Mouse (Mus musculus) E14TG2a.4 (cell line): Measurements from ENCODE around the gene Hist2h4.

Source experiments
- H3K27me3 ChIP-seq: 2 replicates; pipeline ENCODE4 v1.6.1; 2014; ENCODE audit warnings: low read length, control low read depth; ENCODE audit not compliant: insufficient read depth
- H3K36me3 ChIP-seq: 2 replicates; pipeline ENCODE4 v1.6.1; 2014; ENCODE audit warnings: low read length, control low read depth; ENCODE audit not compliant: insufficient read depth
- H3K4me1 ChIP-seq: replicated peaks from 2 replicates; pipeline ENCODE4 v1.6.1; 2014; ENCODE audit warnings: low read depth, low read length, control low read depth
- H3K4me3 ChIP-seq: replicated peaks from 2 replicates; pipeline ENCODE4 v1.5.1; 2014; ENCODE audit warnings: mild to moderate bottlenecking, low read length
- H3K9me3 ChIP-seq: 2 replicates; pipeline ENCODE4 v1.6.1; 2014; ENCODE audit warnings: low read length, control low read depth
- CTCF ChIP-seq: conservative IDR thresholded peaks from 2 replicates; pipeline ENCODE4 v1.5.1; 2014; ENCODE audit warnings: low read length
- NANOG ChIP-seq: IDR thresholded peaks from 2 replicates; pipeline ENCODE4 v1.6.1; 2014; ENCODE audit warnings: borderline replicate concordance, low read length, mixed read lengths
- POU5F1 ChIP-seq: IDR thresholded peaks from 2 replicates; pipeline ENCODE4 v1.6.1; 2014; ENCODE audit warnings: low read length, borderline replicate concordance

Gene Hist2h4

DNA sequence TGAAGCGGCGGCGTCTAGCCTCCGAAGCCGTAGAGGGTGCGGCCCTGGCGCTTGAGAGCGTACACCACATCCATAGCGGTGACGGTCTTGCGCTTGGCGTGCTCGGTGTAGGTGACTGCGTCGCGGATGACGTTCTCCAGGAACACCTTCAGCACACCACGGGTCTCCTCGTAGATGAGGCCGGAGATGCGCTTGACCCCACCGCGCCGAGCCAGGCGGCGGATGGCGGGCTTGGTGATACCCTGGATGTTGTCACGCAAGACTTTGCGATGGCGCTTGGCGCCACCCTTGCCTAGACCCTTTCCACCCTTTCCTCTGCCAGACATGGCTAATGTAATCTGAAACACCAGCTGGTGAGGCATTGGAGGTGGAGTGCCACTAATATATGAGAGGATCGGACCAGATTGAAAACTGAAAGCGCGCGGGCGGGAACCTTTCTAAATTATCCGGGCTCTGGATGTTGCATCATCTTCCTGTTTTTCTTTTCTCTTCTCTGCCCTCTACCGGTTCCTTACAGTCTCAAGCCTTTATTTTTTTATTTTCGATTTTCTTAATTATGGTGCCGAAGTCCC, at the start of gene Hist2h4:
Hist2h4 (minus strand) TSS at position 333 of the 572 bp plus-strand sequence.
- H3K4me3 ChIP-seq = peak within 1 kb of the TSS; percentile 79
- no peak for TF ChIP-seq NANOG
- TF ChIP-seq CTCF = peak; percentile 34
- no peaks in the 10 kb centered on the region for H3K36me3 ChIP-seq
- H3K27me3 ChIP-seq = no peaks in the 10 kb centered on the region
- H3K4me1 ChIP-seq = peaks cover 60% of the 10 kb centered on the region
- no peaks in the 10 kb centered on the region for H3K9me3 ChIP-seq

DNA sequence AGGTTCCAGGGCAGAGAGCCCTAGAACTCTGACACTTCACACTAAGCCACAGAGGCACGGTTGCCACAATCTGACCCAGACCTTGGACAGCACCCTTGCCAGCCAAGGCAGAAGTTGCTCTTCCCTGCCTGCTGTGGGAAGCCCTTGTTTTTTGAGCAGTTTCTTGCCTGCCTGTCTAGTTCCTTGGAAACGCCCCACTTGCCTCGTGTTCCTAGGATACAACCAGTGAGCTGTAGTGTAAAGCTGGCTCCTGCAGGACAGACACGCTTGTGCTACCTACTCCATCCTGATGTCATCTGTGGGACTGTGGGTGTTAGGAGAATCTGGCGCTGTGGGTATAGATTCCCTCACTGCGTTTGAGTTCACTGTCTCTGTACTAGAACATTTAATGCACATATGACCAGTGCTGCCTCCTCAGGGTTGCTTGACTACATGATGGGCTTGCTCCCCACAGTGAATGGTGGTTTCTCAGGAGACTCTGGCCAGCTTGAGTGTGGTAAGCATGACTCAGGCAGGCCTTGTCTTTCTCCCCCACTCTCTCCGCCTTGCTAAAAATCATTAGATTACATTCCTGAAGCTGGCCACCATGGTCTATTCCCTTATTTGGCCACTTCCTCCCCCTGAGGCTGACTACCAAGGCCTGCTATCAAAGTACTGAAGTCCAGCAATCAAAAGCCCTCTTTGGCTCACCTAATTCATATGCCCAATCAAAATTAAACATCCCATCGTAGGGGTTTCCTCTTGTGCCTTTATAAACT, 49.4 kb upstream of the Hist2h4 start:
- Histone ChIP-seq H3K27me3 (no peaks in the 10 kb centered on the region), H3K9me3 (peaks cover 41% of the 10 kb centered on the region), H3K4me3 (no peak overlapping the region), H3K4me1 (peaks cover 8% of the 10 kb centered on the region), H3K36me3 (no peaks in the 10 kb centered on the region)
- TF ChIP-seq NANOG (no peak), POU5F1 (no peak), CTCF (no peak)

DNA sequence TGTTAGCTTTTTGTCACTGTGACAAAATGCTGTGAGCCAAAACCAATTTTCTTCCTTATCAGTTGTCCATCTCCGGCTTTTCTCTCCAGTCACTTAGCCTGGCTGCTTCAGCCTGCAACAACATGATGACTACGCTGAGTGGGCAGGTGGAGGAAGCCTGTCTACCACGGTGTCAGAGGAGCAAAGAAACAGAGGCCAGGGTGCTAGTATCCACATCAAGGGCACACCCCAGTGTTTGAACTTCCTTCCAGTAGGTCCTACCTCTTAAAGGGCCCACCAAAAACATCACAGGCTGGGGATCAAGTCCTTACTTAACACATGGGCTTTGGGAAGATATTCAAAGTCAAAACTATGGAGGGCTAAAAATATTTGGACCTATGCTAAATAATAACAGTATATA, 46.3 kb upstream of the Hist2h4 start:
- TF ChIP-seq POU5F1 (no peak), NANOG (no peak)
- no peak overlapping the region for H3K4me3 ChIP-seq
- H3K36me3 ChIP-seq = no peaks in the 10 kb centered on the region
- peaks cover 14% of the 10 kb centered on the region for H3K9me3 ChIP-seq
- no peaks in the 10 kb centered on the region for H3K27me3 ChIP-seq
- H3K4me1 ChIP-seq = peaks cover 23% of the 10 kb centered on the region

DNA sequence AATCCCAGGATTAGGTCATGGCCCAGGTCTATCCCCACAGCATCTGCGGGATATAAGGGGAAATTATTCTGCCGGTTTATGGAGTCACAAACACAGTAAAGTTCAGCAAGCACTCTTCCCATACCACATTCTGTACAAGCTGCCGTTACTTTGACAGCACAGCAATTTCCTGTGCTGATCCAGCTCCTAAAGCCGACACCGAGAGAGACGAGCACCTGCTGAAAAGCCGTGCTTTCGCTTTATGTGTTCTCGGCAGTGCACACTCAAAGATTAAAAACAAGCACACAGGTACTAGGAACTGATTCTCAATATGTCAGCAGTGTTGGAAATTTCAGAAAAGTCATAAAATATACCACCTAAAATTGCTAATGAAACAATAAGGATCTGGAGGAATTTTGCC, 43.4 kb upstream of the Hist2h4 start:
- peaks cover 11% of the 10 kb centered on the region for H3K27me3 ChIP-seq
- H3K36me3 ChIP-seq = no peaks in the 10 kb centered on the region
- peaks cover 20% of the 10 kb centered on the region for H3K4me1 ChIP-seq
- no peaks in the 10 kb centered on the region for H3K9me3 ChIP-seq
- no peak for TF ChIP-seq NANOG
- TF ChIP-seq POU5F1 = no peak
- no peak for TF ChIP-seq CTCF
- H3K4me3 ChIP-seq = no peak overlapping the region

DNA sequence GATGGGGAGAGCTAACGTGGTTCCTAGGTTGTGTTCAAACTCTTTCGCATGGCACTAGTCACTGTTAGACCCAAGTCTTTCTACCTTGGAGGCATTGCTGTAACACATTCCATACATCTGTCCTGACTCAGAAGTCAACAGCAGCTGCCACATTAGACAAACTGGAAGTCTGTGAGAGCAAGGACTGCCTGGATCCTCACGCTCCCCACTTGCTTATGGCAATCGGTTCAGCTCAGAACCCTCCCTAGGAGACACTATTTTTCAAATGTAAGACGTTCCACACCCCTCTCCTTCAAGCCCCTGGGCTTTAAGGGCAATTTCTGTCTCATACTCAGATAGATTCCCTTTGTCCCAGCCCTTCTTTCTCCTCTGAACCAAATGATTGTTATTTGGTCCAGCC, 39.0 kb upstream of the Hist2h4 start:
- H3K36me3 ChIP-seq = no peaks in the 10 kb centered on the region
- 0 out of 2 replicates have a peak, but pooled peaks cover 5% of the 10 kb centered on the region for H3K9me3 ChIP-seq
- peaks cover 37% of the 10 kb centered on the region for H3K4me1 ChIP-seq
- peaks cover 26% of the 10 kb centered on the region for H3K27me3 ChIP-seq
- H3K4me3 ChIP-seq = no peak overlapping the region
- TF ChIP-seq NANOG (no peak), CTCF (no peak)

DNA sequence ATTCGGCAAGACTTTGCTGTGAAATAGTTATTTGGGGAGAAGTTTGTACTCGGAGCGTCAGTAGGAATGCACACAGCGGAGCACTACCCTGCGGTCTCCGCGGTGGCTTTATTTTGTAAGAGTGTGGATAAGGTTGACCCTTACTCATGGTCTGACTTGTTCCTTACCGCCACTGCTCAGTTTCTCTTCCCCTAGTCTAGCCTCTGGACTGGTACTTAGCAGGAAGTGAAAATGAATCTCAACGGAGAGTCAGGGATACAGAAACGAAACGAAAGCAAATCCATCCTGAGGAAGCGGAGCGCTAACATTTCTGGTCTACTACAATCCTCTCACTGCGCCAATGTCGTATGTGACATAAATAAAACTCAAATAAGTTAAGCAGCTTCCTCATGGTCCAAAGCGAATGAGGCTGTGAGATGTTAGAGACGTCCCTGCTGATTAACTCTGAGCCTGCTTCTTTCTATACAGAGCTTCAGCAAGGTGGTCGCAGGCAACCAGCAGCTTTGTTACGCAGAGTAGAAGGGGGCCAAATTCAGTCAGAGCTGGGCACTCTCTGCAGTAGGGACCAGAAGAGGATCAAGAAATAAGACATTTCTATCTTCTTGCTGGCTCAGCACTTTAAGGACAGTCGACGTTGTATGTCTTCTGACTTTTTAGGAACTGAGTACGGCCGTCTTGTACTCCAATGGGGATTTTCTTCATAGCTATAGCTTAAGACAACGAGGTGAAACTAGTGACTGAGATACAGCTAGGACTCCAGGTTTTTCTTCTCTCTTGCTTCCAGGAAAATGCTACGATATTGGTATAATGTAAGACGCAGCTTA, 37.8 kb upstream of the Hist2h4 start:
- H3K36me3 ChIP-seq = no peaks in the 10 kb centered on the region
- H3K4me3 ChIP-seq = peak overlapping the region; percentile 49
- H3K27me3 ChIP-seq = peaks cover 26% of the 10 kb centered on the region
- no peak for TF ChIP-seq POU5F1
- no peak for TF ChIP-seq CTCF
- TF ChIP-seq NANOG = no peak
- 0 out of 2 replicates have a peak, but pooled peaks cover 5% of the 10 kb centered on the region for H3K9me3 ChIP-seq
- peaks cover 31% of the 10 kb centered on the region for H3K4me1 ChIP-seq

DNA sequence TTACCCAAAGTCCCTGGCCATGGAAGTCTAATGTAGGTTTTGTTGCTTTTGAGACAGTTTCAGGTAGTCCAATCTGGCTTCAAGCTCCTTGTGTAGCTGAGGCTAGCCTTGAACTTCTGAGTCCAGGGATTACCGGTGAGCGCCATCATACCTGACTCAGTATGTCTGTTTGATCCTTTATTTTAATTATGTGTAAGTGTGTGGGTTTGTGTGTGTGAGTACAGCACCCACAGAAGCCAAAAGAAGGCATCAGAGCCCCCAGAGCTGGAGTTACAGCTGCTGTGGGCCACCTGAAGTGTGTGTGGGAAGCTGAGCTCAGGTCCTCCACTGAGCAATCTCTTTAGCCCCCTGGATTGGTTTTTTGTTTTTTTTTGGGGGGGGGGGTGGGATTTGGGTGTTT, 36.5 kb upstream of the Hist2h4 start:
- TF ChIP-seq CTCF (no peak), NANOG (no peak), POU5F1 (no peak)
- Histone ChIP-seq H3K4me3 (no peak overlapping the region), H3K27me3 (peaks cover 26% of the 10 kb centered on the region), H3K9me3 (0 out of 2 replicates have a peak, but pooled peaks cover 5% of the 10 kb centered on the region), H3K4me1 (peaks cover 23% of the 10 kb centered on the region), H3K36me3 (no peaks in the 10 kb centered on the region)

DNA sequence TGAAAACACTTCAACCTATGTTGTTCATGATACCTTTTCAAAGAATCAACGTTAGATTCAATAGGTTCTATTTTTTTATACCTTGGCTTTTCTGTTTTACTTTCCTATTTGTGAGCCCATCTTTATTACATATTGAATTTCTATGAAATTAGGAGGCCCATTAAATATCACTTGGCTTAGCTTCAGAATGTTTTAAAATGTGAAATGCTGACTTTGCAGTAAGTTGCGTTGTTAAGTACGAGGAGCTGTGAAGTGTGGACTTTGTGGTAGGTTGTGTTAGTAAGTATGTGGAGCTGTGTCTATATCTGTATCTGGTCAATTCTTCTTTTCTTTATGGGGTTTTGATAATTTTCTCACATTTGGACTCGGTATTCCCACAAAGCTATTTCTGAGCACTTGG, 35.2 kb upstream of the Hist2h4 start:
- Histone ChIP-seq H3K4me1 (peaks cover 24% of the 10 kb centered on the region), H3K4me3 (no peak overlapping the region), H3K36me3 (no peaks in the 10 kb centered on the region), H3K27me3 (peaks cover 30% of the 10 kb centered on the region), H3K9me3 (0 out of 2 replicates have a peak, but pooled peaks cover 5% of the 10 kb centered on the region)
- TF ChIP-seq NANOG = no peak
- no peak for TF ChIP-seq CTCF
- no peak for TF ChIP-seq POU5F1
